Mouse (Mus musculus) myocyte (in vitro differentiated cells): ENCODE data around the gene Ncapd3. TPM values are rescaled to one million over a fixed set of nuclear protein-coding genes. Genes with fewer than 3 reads are reported as not detected.

Source experiments
- H3K27me3 ChIP-seq: one replicate; pipeline ENCODE4 v1.6.1; 2011; ENCODE audit not compliant: control insufficient read depth, insufficient read depth, insufficient read length
- H3K36me3 ChIP-seq: one replicate; pipeline ENCODE4 v1.6.1; 2011; ENCODE audit not compliant: control insufficient read depth, insufficient read depth
- H3K4me2 ChIP-seq: one replicate; pipeline ENCODE4 v1.6.1; 2011; ENCODE audit warnings: low read depth, control low read depth
- H3K4me3 ChIP-seq: one replicate; pipeline ENCODE4 v1.5.1; 2011; ENCODE audit warnings: mild to moderate bottlenecking, control low read depth, moderate library complexity
- H3K79me2 ChIP-seq: one replicate; pipeline ENCODE4 v1.6.1; 2011; ENCODE audit not compliant: control insufficient read depth, insufficient read depth
- H3ac ChIP-seq: one replicate; pipeline ENCODE4 v1.6.1; 2011; ENCODE audit not compliant: control insufficient read depth, insufficient read length
- CEBPB ChIP-seq: IDR thresholded peaks from 2 replicates; pipeline ENCODE4 v1.6.1; 2011; ENCODE audit warnings: mild to moderate bottlenecking, moderate library complexity; ENCODE audit not compliant: poor library complexity, insufficient read depth, severe bottlenecking
- E2F4 ChIP-seq: IDR thresholded peaks from one replicate; pipeline ENCODE4 v1.6.1; 2011; ENCODE audit warnings: mild to moderate bottlenecking, control low read depth, moderate library complexity; ENCODE audit not compliant: insufficient read depth
- MAX ChIP-seq: IDR thresholded peaks from one replicate; pipeline ENCODE4 v1.6.1; 2011; ENCODE audit warnings: low read depth, mild to moderate bottlenecking, control low read depth
- MYOD1 ChIP-seq, 3 experiments: IDR thresholded peaks; one replicate each; pipeline ENCODE4 v1.6.1; 2011; ENCODE audit warnings: control low read depth in 2 of 3, low read depth in 2 of 3, mild to moderate bottlenecking in 2 of 3, moderate library complexity in 1 of 3; ENCODE audit not compliant: insufficient read length in 2 of 3, control insufficient read depth in 1 of 3
- MYOG ChIP-seq, 3 experiments: IDR thresholded peaks; one replicate each; pipeline ENCODE4 v1.6.1; 2011; ENCODE audit warnings: control low read depth in 2 of 3, low read depth in 2 of 3, mild to moderate bottlenecking in 2 of 3; ENCODE audit not compliant: insufficient read length in 2 of 3, control insufficient read depth in 1 of 3, insufficient read depth in 1 of 3
- POLR2A ChIP-seq: IDR thresholded peaks from one replicate; pipeline ENCODE4 v1.6.1; 2011; ENCODE audit warnings: low read depth, mild to moderate bottlenecking, control low read depth, moderate library complexity; ENCODE audit not compliant: insufficient read length
- POLR2AphosphoS2 ChIP-seq: IDR thresholded peaks from one replicate; pipeline ENCODE4 v1.6.1; 2011; ENCODE audit warnings: low read depth, control low read depth; ENCODE audit not compliant: insufficient read length
- REST ChIP-seq: IDR thresholded peaks from one replicate; pipeline ENCODE4 v1.6.1; 2011; ENCODE audit warnings: mild to moderate bottlenecking, control low read depth, moderate library complexity; ENCODE audit not compliant: insufficient read depth, insufficient read length
- SRF ChIP-seq: IDR thresholded peaks from one replicate; pipeline ENCODE4 v1.6.1; 2011; ENCODE audit warnings: low read depth; ENCODE audit not compliant: control insufficient read depth, insufficient read length
- TCF12 ChIP-seq: IDR thresholded peaks from one replicate; pipeline ENCODE4 v1.6.1; 2011; ENCODE audit warnings: mild to moderate bottlenecking, control low read depth; ENCODE audit not compliant: poor library complexity, insufficient read depth, severe bottlenecking
- TCF3 ChIP-seq: IDR thresholded peaks from one replicate; pipeline ENCODE4 v1.6.1; 2011; ENCODE audit warnings: low read depth, control low read depth; ENCODE audit not compliant: insufficient read length
- USF1 ChIP-seq: IDR thresholded peaks from one replicate; pipeline ENCODE4 v1.6.1; 2011; ENCODE audit warnings: low read depth, mild to moderate bottlenecking, control low read depth, moderate library complexity
- polyA plus RNA-seq: library from polyadenylated mRNA; unstranded; fragments of >200 nt; fragmentation: generic; extraction: Trizol; gene quantifications from one replicate; pipeline ENCODE4 v1.2.1, GENCODE M21; 2012; ENCODE audit warnings: missing spikeins

Ncapd3 gene
- polyA plus RNA-seq, 1 experiment, result 4.3 TPM

GRCm38 (mm10) chr9:26993900-26994299 lies 36.1 kb upstream of the Ncapd3 start:
- Histone ChIP-seq H3K79me2 (peaks cover 23% of the 10 kb centered on the region), H3K27me3 (no peaks in the 10 kb centered on the region), H3K36me3 (peaks cover 4% of the 10 kb centered on the region), H3K4me2 (no peak overlapping the region), H3K4me3 (no peak overlapping the region), H3ac (no peak overlapping the region)
- TF ChIP-seq POLR2A (no peak), MYOG (IDR thresholded peaks at IDR 0.05; ENCODE audit: control insufficient read depth in 1 of 3, insufficient read depth in 1 of 3, insufficient read length in 2 of 3, low read depth in 2 of 3) (no peak), CEBPB (no peak), REST (no peak), MAX (no peak), TCF3 (no peak), E2F4 (no peak), SRF (no peak), USF1 (no peak), TCF12 (no peak), POLR2AphosphoS2 (no peak), MYOD1 (IDR thresholded peaks at IDR 0.05; ENCODE audit: control insufficient read depth in 1 of 3, insufficient read length in 2 of 3, low read depth in 2 of 3) (no peak)

GRCm38 (mm10) chr9:26997062-26997461 lies 32.9 kb upstream of the Ncapd3 start:
- H3K36me3 ChIP-seq, result peaks cover under 1% of the 10 kb centered on the region
- H3ac ChIP-seq, result no peak overlapping the region
- H3K27me3 ChIP-seq, result no peaks in the 10 kb centered on the region
- H3K4me3 ChIP-seq, result no peak overlapping the region
- H3K4me2 ChIP-seq, result no peak overlapping the region
- H3K79me2 ChIP-seq, result peaks cover 40% of the 10 kb centered on the region
- no peak for TF ChIP-seq REST

DNA sequence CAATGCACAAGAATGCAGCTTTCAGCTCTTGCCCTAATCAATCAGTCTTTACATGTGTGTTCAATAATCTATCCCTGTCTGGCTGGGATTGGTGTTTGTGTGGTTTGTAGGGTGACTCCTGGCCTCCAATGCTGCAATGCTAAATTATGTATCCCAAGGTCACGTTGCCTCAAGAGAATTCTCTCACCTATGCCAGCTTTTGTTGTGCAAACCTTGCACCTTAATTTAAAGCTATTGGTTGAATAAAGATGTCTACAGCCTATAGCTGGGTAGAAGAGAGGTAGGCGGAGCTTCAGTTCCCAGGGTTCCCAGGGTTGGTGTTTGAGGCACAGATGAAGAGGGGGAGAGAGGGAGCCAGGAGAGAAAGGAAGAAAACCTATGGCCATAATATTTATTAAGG lies 32.5 kb upstream of the Ncapd3 start:
- peaks cover 40% of the 10 kb centered on the region for H3K79me2 ChIP-seq
- no peak overlapping the region for H3ac ChIP-seq
- H3K4me3 ChIP-seq, result no peak overlapping the region
- no peaks in the 10 kb centered on the region for H3K36me3 ChIP-seq
- H3K4me2 ChIP-seq, result no peak overlapping the region
- no peak for TF ChIP-seq SRF
- H3K27me3 ChIP-seq, result no peaks in the 10 kb centered on the region

GRCm38 (mm10) chr9:26998669-26999460 lies 31.1 kb upstream of the Ncapd3 start:
- peak overlapping the region; percentile 77 for H3ac ChIP-seq
- peak overlapping the region; percentile 94 for H3K4me3 ChIP-seq
- peak overlapping the region; percentile 82 for H3K4me2 ChIP-seq
- no peaks in the 10 kb centered on the region for H3K27me3 ChIP-seq
- peaks cover 7% of the 10 kb centered on the region for H3K36me3 ChIP-seq
- H3K79me2 ChIP-seq, result peaks cover 40% of the 10 kb centered on the region
- no peak for TF ChIP-seq MYOG (IDR thresholded peaks at IDR 0.05; ENCODE audit: control insufficient read depth in 1 of 3, insufficient read depth in 1 of 3, insufficient read length in 2 of 3, low read depth in 2 of 3)
- no peak for TF ChIP-seq MAX
- TF ChIP-seq USF1, result no peak
- no peak for TF ChIP-seq REST
- no peak for TF ChIP-seq TCF12
- TF ChIP-seq SRF, result no peak
- TF ChIP-seq POLR2A, result no peak
- no peak for TF ChIP-seq POLR2AphosphoS2
- no peak for TF ChIP-seq TCF3
- no peak for TF ChIP-seq E2F4
- no peak for TF ChIP-seq MYOD1 (IDR thresholded peaks at IDR 0.05; ENCODE audit: control insufficient read depth in 1 of 3, insufficient read length in 2 of 3, low read depth in 2 of 3)
- TF ChIP-seq CEBPB, result no peak

- peaks cover 40% of the 10 kb centered on the region for H3K79me2 ChIP-seq
- H3ac ChIP-seq, result peak within 1 kb of the TSS; percentile 77
- TF ChIP-seq SRF, result no peak
- no peak for TF ChIP-seq MYOG (IDR thresholded peaks at IDR 0.05; ENCODE audit: control insufficient read depth in 1 of 3, insufficient read depth in 1 of 3, insufficient read length in 2 of 3, low read depth in 2 of 3)
- TF ChIP-seq POLR2AphosphoS2, result peak; percentile 74
- no peak for TF ChIP-seq USF1
- no peak for TF ChIP-seq TCF3
- TF ChIP-seq MAX, result no peak
- TF ChIP-seq TCF12, result no peak
- TF ChIP-seq CEBPB, result peak; percentile 62; the same call in 1 of the 2 replicates
- no peak for TF ChIP-seq E2F4
- no peak for TF ChIP-seq REST
- TF ChIP-seq POLR2A, result peak; percentile 76
- H3K4me2 ChIP-seq, result peak within 1 kb of the TSS; percentile 82
- H3K4me3 ChIP-seq, result peak within 1 kb of the TSS; percentile 94
- peaks cover 7% of the 10 kb centered on the region for H3K36me3 ChIP-seq
- H3K27me3 ChIP-seq, result no peaks in the 10 kb centered on the region
Observed at GRCm38 (mm10) chr9:26999461-27000395, 30.2 kb upstream of the Ncapd3 start, which contains the start of the genes Acad8 and Thyn1. Gene Acad8, minus strand, starts transcription at chr9:26999566. Gene Thyn1, plus strand, starts transcription at chr9:26999710.
